Mouse (Mus musculus): ENCODE data around the gene Calr.

- TF ChIP-seq EP300 (IDR thresholded peaks at IDR 0.05) (no peak), CTCF (IDR thresholded peaks at IDR 0.05) (no peak)
Measured at GRCm38 (mm10) chr8:84839411-84839810, 7.3 kb downstream of the Calr start.
